Mouse (Mus musculus) megakaryocyte, embryonic 14.5 days (primary cell): ENCODE data around the gene Stat5a. TPM values are rescaled to one million over a fixed set of nuclear protein-coding genes. Genes with fewer than 3 reads are reported as not detected.
A peak's percentile ranks its signal among the peaks of the same experiment; 100 is the strongest.

Source experiments
- H3K27me3 ChIP-seq: replicated peaks from 2 replicates; pipeline ENCODE3; 2012; ENCODE audit warnings: inconsistent platforms
- H3K36me3 ChIP-seq: replicated peaks from 2 replicates; pipeline ENCODE3; 2012; ENCODE audit warnings: low read length, inconsistent platforms, mixed read lengths
- H3K4me1 ChIP-seq: 2 replicates; pipeline ENCODE4 v1.6.1; 2012; ENCODE audit warnings: inconsistent platforms
- H3K4me3 ChIP-seq: replicated peaks from 2 replicates; pipeline ENCODE3; 2012; ENCODE audit warnings: moderate library complexity, mild to moderate bottlenecking, inconsistent platforms
- H3K9me3 ChIP-seq: 2 replicates; pipeline ENCODE4 v1.6.1; 2012; ENCODE audit warnings: inconsistent platforms
- FLI1 ChIP-seq: IDR thresholded peaks from 2 replicates; pipeline ENCODE4 v1.6.1; 2012; ENCODE audit warnings: low read length, inconsistent platforms, mixed read lengths
- GATA1 ChIP-seq: IDR thresholded peaks from 3 replicates; pipeline ENCODE4 v1.6.1; 2012; ENCODE audit warnings: mixed read lengths, low read length, inconsistent platforms, borderline replicate concordance
- polyA plus RNA-seq: library from polyadenylated mRNA; stranded (reverse); fragments of >175 nt; gene quantifications from 2 replicates; pipeline ENCODE4 v1.2.3, GENCODE M21; 2012; ENCODE audit warnings: low replicate concordance; ENCODE audit not compliant: insufficient read depth

The Stat5a gene
- 2.3 and 3.9 TPM in 2 replicates for polyA plus RNA-seq

GRCm38 (mm10) chr11:100858935-100859578, at the start of gene Stat5a:
Gene Stat5a, plus strand, starts transcription at chr11:100859351.
- Histone ChIP-seq H3K36me3 (peaks cover 21% of the 10 kb centered on the region), H3K4me1 (peaks cover 62% of the 10 kb centered on the region), H3K4me3 (peak within 1 kb of the TSS; percentile 97), H3K27me3 (peaks cover 40% of the 10 kb centered on the region), H3K9me3 (no peaks in the 10 kb centered on the region)
- TF ChIP-seq FLI1 (no peak), GATA1 (no peak)

- peaks cover 5% of the 10 kb centered on the region; the same call in 1 of the 2 replicates for H3K9me3 ChIP-seq
- TF ChIP-seq FLI1 (no peak), GATA1 (no peak)
- H3K4me1 ChIP-seq: peaks cover 38% of the 10 kb centered on the region
- peaks cover 64% of the 10 kb centered on the region for H3K36me3 ChIP-seq
- H3K27me3 ChIP-seq: no peaks in the 10 kb centered on the region
- no peak overlapping the region for H3K4me3 ChIP-seq
Measured at GRCm38 (mm10) chr11:100810516-100810915, 48.6 kb upstream of the Stat5a start.

DNA sequence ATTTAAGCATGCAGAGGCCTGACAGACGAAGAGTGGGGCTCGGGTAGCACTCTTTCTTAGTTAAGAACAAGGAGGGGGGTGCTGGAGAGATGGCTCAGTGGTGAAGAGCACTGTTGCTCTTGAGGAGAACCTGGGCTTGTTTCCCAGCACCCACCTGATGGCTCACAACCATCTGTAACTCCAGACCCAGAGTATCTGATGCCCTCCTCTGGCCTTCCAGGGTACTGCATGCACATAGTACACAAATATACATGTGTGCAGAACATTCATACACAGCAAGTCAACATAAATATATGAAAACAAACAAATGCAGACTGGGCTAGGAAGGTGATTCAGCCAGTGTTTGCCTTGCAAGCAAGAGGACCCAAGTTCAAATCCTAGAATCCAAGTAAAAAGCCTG, 48.0 kb upstream of the Stat5a start:
- Histone ChIP-seq H3K36me3 (peaks cover 59% of the 10 kb centered on the region), H3K27me3 (no peaks in the 10 kb centered on the region), H3K4me1 (peaks cover 38% of the 10 kb centered on the region), H3K4me3 (no peak overlapping the region), H3K9me3 (peaks cover 5% of the 10 kb centered on the region; the same call in 1 of the 2 replicates)
- TF ChIP-seq GATA1 (no peak), FLI1 (no peak)

DNA sequence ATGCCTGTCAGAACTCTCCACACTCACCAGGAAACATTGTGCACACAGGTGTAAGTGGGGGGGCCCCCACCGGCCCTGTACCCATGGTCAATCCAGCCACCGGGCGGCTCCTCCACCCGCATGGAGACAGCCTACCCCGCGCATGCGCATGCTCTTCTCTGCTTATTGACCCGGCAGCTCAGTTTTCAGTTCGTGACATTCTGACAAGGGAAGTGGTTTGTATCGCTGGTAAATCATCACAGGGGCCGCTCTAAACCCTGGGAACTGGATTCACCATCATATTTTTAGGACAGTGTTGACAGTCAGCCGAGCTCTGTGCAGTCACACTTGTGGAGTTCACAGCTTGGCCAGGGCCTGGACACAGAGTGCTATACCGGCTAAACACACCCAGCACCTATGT, 44.7 kb upstream of the Stat5a start:
- TF ChIP-seq FLI1 (no peak), GATA1 (no peak)

GRCm38 (mm10) chr11:100816342-100816741, 42.8 kb upstream of the Stat5a start:
- H3K9me3 ChIP-seq: peaks cover 1% of the 10 kb centered on the region; the same call in 1 of the 2 replicates
- H3K4me3 ChIP-seq: no peak overlapping the region
- H3K27me3 ChIP-seq: no peaks in the 10 kb centered on the region
- TF ChIP-seq GATA1 (no peak), FLI1 (no peak)
- peaks cover 28% of the 10 kb centered on the region for H3K36me3 ChIP-seq
- peaks cover 69% of the 10 kb centered on the region for H3K4me1 ChIP-seq

More for the DNA sequence above, 44.7 kb upstream of the Stat5a start:
- Histone ChIP-seq H3K4me3 (peak overlapping the region; percentile 90), H3K27me3 (no peaks in the 10 kb centered on the region), H3K9me3 (peaks cover 5% of the 10 kb centered on the region; the same call in 1 of the 2 replicates), H3K4me1 (peaks cover 56% of the 10 kb centered on the region), H3K36me3 (peaks cover 35% of the 10 kb centered on the region)

GRCm38 (mm10) chr11:100816801-100817200, 42.4 kb upstream of the Stat5a start:
- H3K4me3 ChIP-seq: no peak overlapping the region
- peaks cover 23% of the 10 kb centered on the region for H3K36me3 ChIP-seq
- no peak for TF ChIP-seq FLI1
- TF ChIP-seq GATA1: no peak
- H3K4me1 ChIP-seq: peaks cover 74% of the 10 kb centered on the region
- H3K9me3 ChIP-seq: no peaks in the 10 kb centered on the region
- H3K27me3 ChIP-seq: no peaks in the 10 kb centered on the region

GRCm38 (mm10) chr11:100817311-100817710, 41.8 kb upstream of the Stat5a start:
- Histone ChIP-seq H3K4me3 (no peak overlapping the region), H3K27me3 (no peaks in the 10 kb centered on the region), H3K9me3 (no peaks in the 10 kb centered on the region), H3K4me1 (peaks cover 79% of the 10 kb centered on the region), H3K36me3 (peaks cover 18% of the 10 kb centered on the region)
- no peak for TF ChIP-seq FLI1

DNA sequence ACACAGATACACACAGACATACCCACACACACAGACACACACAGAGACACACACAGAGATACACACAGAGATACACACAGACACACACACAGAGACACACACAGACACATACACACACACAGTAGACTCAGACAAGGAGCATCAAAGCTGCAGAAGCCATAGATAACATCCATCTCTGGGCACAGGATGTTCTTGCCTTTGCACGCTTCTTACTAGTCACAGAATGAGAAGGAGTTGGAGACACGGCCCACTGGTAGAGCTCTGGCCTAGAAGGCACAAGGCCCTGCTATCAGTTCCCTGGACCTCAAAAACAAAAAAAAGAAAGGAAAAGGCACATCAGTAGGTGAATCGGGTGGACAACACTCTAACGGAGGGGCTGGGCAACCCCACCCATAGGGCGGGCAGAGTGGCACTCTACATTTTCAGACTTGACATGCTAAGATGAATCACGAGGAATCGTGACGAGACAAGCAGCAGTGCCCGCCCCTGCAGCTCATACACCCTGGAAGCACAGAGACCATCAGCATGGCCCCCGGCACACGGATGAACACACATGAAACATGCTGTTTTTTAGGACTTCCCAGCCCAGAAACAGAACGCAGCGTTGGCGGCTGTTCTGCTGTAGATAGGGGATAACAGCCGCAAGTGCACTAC, 40.7 kb upstream of the Stat5a start:
- peaks cover 13% of the 10 kb centered on the region for H3K36me3 ChIP-seq
- H3K9me3 ChIP-seq: no peaks in the 10 kb centered on the region
- peaks cover 91% of the 10 kb centered on the region for H3K4me1 ChIP-seq
- TF ChIP-seq GATA1 (no peak), FLI1 (no peak)
- H3K4me3 ChIP-seq: no peak overlapping the region
- H3K27me3 ChIP-seq: no peaks in the 10 kb centered on the region

- no peak overlapping the region for H3K4me3 ChIP-seq
- H3K4me1 ChIP-seq: peaks cover 94% of the 10 kb centered on the region
Measured at GRCm38 (mm10) chr11:100819048-100819447, 40.1 kb upstream of the Stat5a start.

DNA sequence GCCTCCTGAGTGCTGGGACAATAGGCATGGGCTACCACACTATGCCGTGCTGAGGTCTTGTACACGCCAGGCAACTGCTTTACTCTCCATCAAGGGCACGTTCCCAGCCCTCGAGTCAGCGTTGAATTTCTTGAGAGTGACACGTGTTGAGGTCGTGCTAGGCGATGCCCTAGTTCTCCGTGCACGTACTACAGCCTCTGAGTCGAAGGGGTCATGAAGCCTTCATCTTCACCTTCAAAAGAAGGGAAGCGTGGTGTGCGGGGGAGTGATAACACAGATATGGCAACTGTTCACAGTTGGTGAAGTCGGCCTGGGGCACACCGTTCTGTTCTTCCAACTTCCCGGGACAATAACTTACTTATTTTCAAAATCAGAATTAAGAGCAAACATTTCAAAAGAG, 39.5 kb upstream of the Stat5a start:
- Histone ChIP-seq H3K4me3 (peak overlapping the region; percentile 40), H3K9me3 (no peaks in the 10 kb centered on the region), H3K36me3 (peaks cover 13% of the 10 kb centered on the region), H3K27me3 (no peaks in the 10 kb centered on the region), H3K4me1 (peaks cover 94% of the 10 kb centered on the region)
- TF ChIP-seq FLI1 (no peak), GATA1 (no peak)

More at GRCm38 (mm10) chr11:100819048-100819447, 40.1 kb upstream of the Stat5a start:
- no peaks in the 10 kb centered on the region for H3K9me3 ChIP-seq
- H3K36me3 ChIP-seq: peaks cover 13% of the 10 kb centered on the region
- no peak for TF ChIP-seq GATA1
- TF ChIP-seq FLI1: no peak
- no peaks in the 10 kb centered on the region for H3K27me3 ChIP-seq
